Mouse (Mus musculus) C2C12 (cell line): ENCODE measurements around the gene Pclo. TPM values are rescaled to one million over a fixed set of nuclear protein-coding genes. Genes with fewer than 3 reads are reported as not detected.
"Not testable (repeated sequence)": the region's sequence is repeated elsewhere in the genome, so short reads cannot be mapped to it uniquely, and the experiment has no call there.

Experiments
- H3K27me3 ChIP-seq: one replicate; pipeline ENCODE4 v1.6.1; 2011; ENCODE audit not compliant: control insufficient read depth, insufficient read depth, insufficient read length
- H3K36me3 ChIP-seq: one replicate; pipeline ENCODE4 v1.6.1; 2011; ENCODE audit not compliant: control insufficient read depth, insufficient read depth
- H3K4me3 ChIP-seq: one replicate; pipeline ENCODE4 v1.5.1; 2011; ENCODE audit warnings: mild to moderate bottlenecking, control low read depth; ENCODE audit not compliant: poor library complexity, insufficient read depth, severe bottlenecking
- H3K79me2 ChIP-seq: one replicate; pipeline ENCODE4 v1.6.1; 2011; ENCODE audit not compliant: control insufficient read depth, insufficient read depth
- H3K79me3 ChIP-seq: one replicate; pipeline ENCODE4 v1.6.1; 2011; ENCODE audit warnings: low read depth, control low read depth
- H3ac ChIP-seq: one replicate; pipeline ENCODE3; 2011; ENCODE audit warnings: low read depth; ENCODE audit not compliant: control insufficient read depth, insufficient read length
- CEBPB ChIP-seq: IDR thresholded peaks from one replicate; pipeline ENCODE4 v1.6.1; 2011; ENCODE audit warnings: low read depth, mild to moderate bottlenecking, control low read depth, moderate library complexity
- CTCF ChIP-seq: IDR thresholded peaks from one replicate; pipeline ENCODE4 v1.5.1; 2011; ENCODE audit not compliant: control insufficient read depth, insufficient read depth, insufficient read length
- FOSL1 ChIP-seq: IDR thresholded peaks from one replicate; pipeline ENCODE4 v1.8.0; 2011; ENCODE audit warnings: mild to moderate bottlenecking, low read length; ENCODE audit not compliant: poor library complexity, insufficient read depth, severe bottlenecking
- MAX ChIP-seq: IDR thresholded peaks from one replicate; pipeline ENCODE4 v1.6.1; 2011; ENCODE audit warnings: mild to moderate bottlenecking, control low read depth
- MYOD1 ChIP-seq: IDR thresholded peaks from one replicate; pipeline ENCODE4 v1.6.1; 2011; ENCODE audit warnings: low read depth; ENCODE audit not compliant: control insufficient read depth, insufficient read length
- MYOG ChIP-seq: IDR thresholded peaks from one replicate; pipeline ENCODE4 v1.6.1; 2011; ENCODE audit not compliant: control insufficient read depth, insufficient read length; ENCODE audit errors: extremely low read depth
- USF1 ChIP-seq: IDR thresholded peaks from one replicate; pipeline ENCODE4 v1.6.1; 2011; ENCODE audit warnings: low read depth, mild to moderate bottlenecking, control low read depth, moderate library complexity
- long read RNA-seq, 2 experiments: library from polyadenylated mRNA; unstranded; transcript quantifications; one replicate each; pipeline ENCODE4 v2.0.0; 2019 to 2020
- polyA plus RNA-seq: library from polyadenylated mRNA; unstranded; fragments of >200 nt; fragmentation: generic; extraction: Trizol; gene quantifications from one replicate; pipeline ENCODE4 v1.2.1, GENCODE M21; 2012; ENCODE audit warnings: missing spikeins

The Pclo gene
- polyA plus RNA-seq, result 0.01 TPM
- long read RNA-seq, experiment 1, result 0 reads
- long read RNA-seq, experiment 2, result 0 reads

- Histone ChIP-seq H3ac (peak within 1 kb of the TSS; percentile 31), H3K36me3 (no peaks in the 10 kb centered on the region), H3K79me3 (no peaks in the 10 kb centered on the region), H3K79me2 (no peaks in the 10 kb centered on the region), H3K4me3 (peak within 1 kb of the TSS; percentile 21), H3K27me3 (no peaks in the 10 kb centered on the region)
- no peak for TF ChIP-seq MAX
- TF ChIP-seq CEBPB, result no peak
- TF ChIP-seq MYOD1, result no peak
- no peak for TF ChIP-seq CTCF
- TF ChIP-seq MYOG, result no peak
- TF ChIP-seq USF1, result no peak
- no peak for TF ChIP-seq FOSL1
These were observed at the start of gene Pclo for GRCm38 (mm10) chr5:14514631-14515523. Pclo (plus strand) TSS chr5:14514918.

- H3ac ChIP-seq, H3K4me3 ChIP-seq, H3K36me3 ChIP-seq, H3K79me3 ChIP-seq, H3K79me2 ChIP-seq, H3K27me3 ChIP-seq: not testable (repeated sequence)
These were observed 20.3 kb upstream of the Pclo start for GRCm38 (mm10) chr5:14494431-14494830.

GRCm38 (mm10) chr5:14508522-14508921 lies 6.2 kb upstream of the Pclo start:
- no peaks in the 10 kb centered on the region for H3K36me3 ChIP-seq
- H3K79me2 ChIP-seq, result no peaks in the 10 kb centered on the region
- H3K79me3 ChIP-seq, result no peaks in the 10 kb centered on the region
- H3K27me3 ChIP-seq, result no peaks in the 10 kb centered on the region
- no peak overlapping the region for H3K4me3 ChIP-seq
- TF ChIP-seq USF1 (no peak), FOSL1 (no peak), CEBPB (no peak), MYOG (no peak), MYOD1 (no peak), MAX (no peak), CTCF (no peak)
- no peak overlapping the region for H3ac ChIP-seq

- Histone ChIP-seq H3K4me3 (no peak overlapping the region), H3K36me3 (no peaks in the 10 kb centered on the region), H3K79me3 (no peaks in the 10 kb centered on the region), H3K79me2 (no peaks in the 10 kb centered on the region), H3ac (no peak overlapping the region), H3K27me3 (no peaks in the 10 kb centered on the region)
- TF ChIP-seq CEBPB (no peak), MYOG (no peak), USF1 (no peak), CTCF (no peak), FOSL1 (no peak), MYOD1 (no peak), MAX (no peak)
These were observed 5.1 kb upstream of the Pclo start for GRCm38 (mm10) chr5:14509621-14510020.

GRCm38 (mm10) chr5:14518131-14518832 lies 3.6 kb downstream of the Pclo start:
- no peaks in the 10 kb centered on the region for H3K79me2 ChIP-seq
- H3K36me3 ChIP-seq, result no peaks in the 10 kb centered on the region
- TF ChIP-seq MYOG (no peak), CTCF (no peak), MAX (no peak), CEBPB (no peak), MYOD1 (no peak), USF1 (no peak), FOSL1 (no peak)
- H3K4me3 ChIP-seq, result no peak overlapping the region
- no peaks in the 10 kb centered on the region for H3K27me3 ChIP-seq
- no peak overlapping the region for H3ac ChIP-seq
- H3K79me3 ChIP-seq, result no peaks in the 10 kb centered on the region

GRCm38 (mm10) chr5:14522006-14522405 lies 7.3 kb downstream of the Pclo start:
- H3K79me3 ChIP-seq, result no peaks in the 10 kb centered on the region
- no peak overlapping the region for H3ac ChIP-seq
- H3K79me2 ChIP-seq, result no peaks in the 10 kb centered on the region
- no peaks in the 10 kb centered on the region for H3K36me3 ChIP-seq
- H3K27me3 ChIP-seq, result no peaks in the 10 kb centered on the region
- TF ChIP-seq USF1, result no peak
- no peak for TF ChIP-seq MYOG
- no peak for TF ChIP-seq CTCF
- no peak for TF ChIP-seq MYOD1
- TF ChIP-seq CEBPB, result no peak
- TF ChIP-seq MAX, result no peak
- no peak overlapping the region for H3K4me3 ChIP-seq
